21 mouse cellular contexts compared by ENCODE assay signal in genomic region chr16:29693025-29693682, GRCm38 (mm10).
A peak's percentile ranks its signal among the peaks of the same experiment; 100 is the strongest.
DNase-seq lines count a peak whose midpoint lies in the region; ATAC-seq and TF ChIP-seq lines count a peak whose summit lies in the region.
"Had no signal": no experiment of that assay in that cellular context is flagged by ENCODE, and none has a peak within 500 bp of the region (broad histone marks: within the 10 kb centered on the region; RNA-seq: fewer than 3 reads in every experiment).

No protein-coding gene starts in this region.

- DNase-seq in forebrain, embryonic 11.5 days (ENCODE audit: low spot score): no peak
- DNase-seq in midbrain, embryonic 10.5 days (ENCODE audit: low spot score): no peak
- peak; percentile 34 for DNase-seq in hindbrain, postnatal 0 days (ENCODE audit: low spot score)
- DNase-seq in adrenal gland, adult 2 months: no peak
- DNase-seq: adrenal gland, postnatal 14 days; cerebellum, adult 2 months; heart, postnatal 36 days; layer of hippocampus, postnatal 36 days; left cerebral cortex, postnatal 4 days; thymus, adult 18-20 months had no signal

- no peaks in the 10 kb centered on the region for H3K36me3 ChIP-seq in forebrain, embryonic 13.5 days (ENCODE audit: poor library complexity, severe bottlenecking)
- H3K36me3 ChIP-seq in forebrain, embryonic 11.5 days (ENCODE audit: control insufficient read depth, insufficient read depth, low read length): no peaks in the 10 kb centered on the region
- no peaks in the 10 kb centered on the region for H3K36me3 ChIP-seq in midbrain, embryonic 10.5 days
- no peaks in the 10 kb centered on the region for H3K36me3 ChIP-seq in midbrain, embryonic 15.5 days (replicated peaks)
- H3K36me3 ChIP-seq in hindbrain, postnatal 0 days (ENCODE audit: insufficient read depth, low read length): no peaks in the 10 kb centered on the region
- no peaks in the 10 kb centered on the region for H3K36me3 ChIP-seq in neural tube, embryonic 15.5 days
- H3K36me3 ChIP-seq: heart, embryonic 13.5 days; liver, embryonic 12.5 days; lung, embryonic 15.5 days had no signal

- no peak for TF ChIP-seq CTCF in hindbrain, postnatal 0 days (IDR thresholded peaks at IDR 0.05; ENCODE audit: low read depth)

- no peaks in the 10 kb centered on the region; the same call in 1 of the 2 replicates for H3K9me3 ChIP-seq in forebrain, embryonic 13.5 days (replicated peaks)
- H3K9me3 ChIP-seq in forebrain, embryonic 11.5 days (ENCODE audit: control insufficient read depth, low read length): no peaks in the 10 kb centered on the region
- H3K9me3 ChIP-seq in midbrain, embryonic 10.5 days (replicated peaks): no peaks in the 10 kb centered on the region
- H3K9me3 ChIP-seq in midbrain, embryonic 15.5 days: no peaks in the 10 kb centered on the region
- no peaks in the 10 kb centered on the region for H3K9me3 ChIP-seq in hindbrain, postnatal 0 days (ENCODE audit: low read length)
- no peaks in the 10 kb centered on the region for H3K9me3 ChIP-seq in neural tube, embryonic 15.5 days (replicated peaks)
- H3K9me3 ChIP-seq: heart, embryonic 13.5 days; liver, embryonic 12.5 days; lung, embryonic 15.5 days had no signal

- no peak overlapping the region for H3K4me3 ChIP-seq in forebrain, embryonic 13.5 days
- no peak overlapping the region for H3K4me3 ChIP-seq in forebrain, embryonic 11.5 days (ENCODE audit: low read depth, low read length)
- H3K4me3 ChIP-seq in midbrain, embryonic 10.5 days: no peak overlapping the region
- no peak overlapping the region for H3K4me3 ChIP-seq in midbrain, embryonic 15.5 days
- no peak overlapping the region for H3K4me3 ChIP-seq in hindbrain, postnatal 0 days (ENCODE audit: low read length)
- H3K4me3 ChIP-seq in neural tube, embryonic 15.5 days (replicated peaks): no peak overlapping the region
- H3K4me3 ChIP-seq: heart, embryonic 13.5 days; liver, embryonic 12.5 days; lung, embryonic 15.5 days; myocyte had no signal

- H3K4me1 ChIP-seq in forebrain, embryonic 13.5 days: peaks cover 23% of the 10 kb centered on the region
- H3K4me1 ChIP-seq in forebrain, embryonic 11.5 days (replicated peaks; ENCODE audit: control insufficient read depth, insufficient read depth, low read length): peaks cover 14% of the 10 kb centered on the region; the same call in 1 of the 2 replicates
- H3K4me1 ChIP-seq in midbrain, embryonic 10.5 days: peaks cover 24% of the 10 kb centered on the region
- H3K4me1 ChIP-seq in midbrain, embryonic 15.5 days: peaks cover 10% of the 10 kb centered on the region; the same call in 1 of the 2 replicates
- H3K4me1 ChIP-seq in hindbrain, postnatal 0 days (ENCODE audit: insufficient read depth, low read length): no peaks in the 10 kb centered on the region
- H3K4me1 ChIP-seq in neural tube, embryonic 15.5 days: peaks cover 32% of the 10 kb centered on the region
- H3K4me1 ChIP-seq: liver, embryonic 12.5 days had no signal

- WGBS in forebrain, embryonic 13.5 days: 17% methylated on average over 5 of the region's 5 CpGs
- WGBS in forebrain, embryonic 11.5 days: 22% methylated on average over 5 of the region's 5 CpGs
- 32% methylated on average over 5 of the region's 5 CpGs for WGBS in midbrain, embryonic 10.5 days
- 9% methylated on average over 5 of the region's 5 CpGs for WGBS in midbrain, embryonic 15.5 days
- WGBS in hindbrain, postnatal 0 days: 15% methylated on average over 5 of the region's 5 CpGs
- WGBS in neural tube, embryonic 15.5 days: 29% methylated on average over 5 of the region's 5 CpGs

- peaks cover 6% of the 10 kb centered on the region; the same call in 1 of the 2 replicates for H3K27me3 ChIP-seq in forebrain, embryonic 13.5 days
- peaks cover 2% of the 10 kb centered on the region; the same call in 1 of the 2 replicates for H3K27me3 ChIP-seq in forebrain, embryonic 11.5 days (ENCODE audit: control insufficient read depth, insufficient read depth, low read length)
- H3K27me3 ChIP-seq in midbrain, embryonic 10.5 days (ENCODE audit: low read depth, poor library complexity, severe bottlenecking): peaks cover 82% of the 10 kb centered on the region
- peaks cover 5% of the 10 kb centered on the region for H3K27me3 ChIP-seq in midbrain, embryonic 15.5 days (replicated peaks)
- no peaks in the 10 kb centered on the region for H3K27me3 ChIP-seq in hindbrain, postnatal 0 days (ENCODE audit: insufficient read depth, low read length)
- peaks cover 4% of the 10 kb centered on the region; the same call in 1 of the 2 replicates for H3K27me3 ChIP-seq in neural tube, embryonic 15.5 days (replicated peaks)
- H3K27me3 ChIP-seq: CH12.LX; heart, embryonic 13.5 days; liver, embryonic 12.5 days; lung, embryonic 15.5 days had no signal

- H3K4me2 ChIP-seq in forebrain, embryonic 13.5 days: no peak overlapping the region
- no peak overlapping the region for H3K4me2 ChIP-seq in forebrain, embryonic 11.5 days (ENCODE audit: low read depth, low read length, severe bottlenecking)
- H3K4me2 ChIP-seq in midbrain, embryonic 15.5 days: no peak overlapping the region
- H3K4me2 ChIP-seq in hindbrain, postnatal 0 days (ENCODE audit: low read depth, low read length): no peak overlapping the region
- peak overlapping the region; percentile 4; the same call in 1 of the 2 replicates for H3K4me2 ChIP-seq in neural tube, embryonic 15.5 days
- H3K4me2 ChIP-seq: heart, embryonic 13.5 days; liver, embryonic 12.5 days; lung, embryonic 15.5 days had no signal

- ATAC-seq in forebrain, embryonic 13.5 days: peak; percentile 29; the same call in 1 of the 2 replicates
- no peak for ATAC-seq in forebrain, embryonic 11.5 days (replicated peaks; ENCODE audit: low FRiP score)
- ATAC-seq in midbrain, embryonic 15.5 days (replicated peaks): no peak
- ATAC-seq in hindbrain, postnatal 0 days: no peak
- ATAC-seq in neural tube, embryonic 15.5 days (ENCODE audit: low FRiP score): peak; percentile 25; the same call in 1 of the 2 replicates
- ATAC-seq in granulocyte monocyte progenitor cell, adult 5-6 weeks (replicated peaks; ENCODE audit: poor library complexity, severe bottlenecking): no peak
- ATAC-seq: intestine, embryonic 16.5 days; liver, embryonic 12.5 days had no signal

- no peak overlapping the region for H3K9ac ChIP-seq in forebrain, embryonic 13.5 days
- no peak overlapping the region for H3K9ac ChIP-seq in forebrain, embryonic 11.5 days (ENCODE audit: low read length)
- no peak overlapping the region for H3K9ac ChIP-seq in midbrain, embryonic 15.5 days
- no peak overlapping the region for H3K9ac ChIP-seq in hindbrain, postnatal 0 days (replicated peaks; ENCODE audit: low read length)
- no peak overlapping the region for H3K9ac ChIP-seq in neural tube, embryonic 15.5 days (replicated peaks)
- H3K9ac ChIP-seq: heart, embryonic 13.5 days; liver, embryonic 12.5 days; lung, embryonic 15.5 days had no signal

- peak overlapping the region; percentile 33 for H3K27ac ChIP-seq in forebrain, embryonic 13.5 days
- H3K27ac ChIP-seq in forebrain, embryonic 11.5 days (ENCODE audit: low read depth, low read length): no peak overlapping the region
- peak overlapping the region; percentile 15 for H3K27ac ChIP-seq in midbrain, embryonic 10.5 days (replicated peaks)
- H3K27ac ChIP-seq in midbrain, embryonic 15.5 days: no peak overlapping the region
- no peak overlapping the region for H3K27ac ChIP-seq in hindbrain, postnatal 0 days
- peak overlapping the region; percentile 49; the same call in 1 of the 2 replicates for H3K27ac ChIP-seq in neural tube, embryonic 15.5 days (replicated peaks)
- H3K27ac ChIP-seq: heart, embryonic 13.5 days; kidney, postnatal 0 days; liver, embryonic 12.5 days; lung, embryonic 15.5 days had no signal

Comparison
In these comparisons a context has a peak if more than half of its experiments do, and no peak if none do; other contexts are left out.
1. ATAC-seq: peak in forebrain, embryonic 13.5 days (single experiment) and neural tube, embryonic 15.5 days (single experiment); none in forebrain, embryonic 11.5 days (single experiment), midbrain, embryonic 15.5 days (single experiment), hindbrain, postnatal 0 days (single experiment) and granulocyte monocyte progenitor cell, adult 5-6 weeks (single experiment).
2. H3K27ac ChIP-seq: peak in forebrain, embryonic 13.5 days (single experiment), midbrain, embryonic 10.5 days (single experiment) and neural tube, embryonic 15.5 days (single experiment); none in forebrain, embryonic 11.5 days (single experiment), midbrain, embryonic 15.5 days (single experiment) and hindbrain, postnatal 0 days (single experiment).